Mouse (Mus musculus) heart, postnatal 0 days (tissue): ENCODE results near the gene Nrros. TPM values are rescaled to one million over a fixed set of nuclear protein-coding genes. Genes with fewer than 3 reads are reported as not detected.

Experiments
- ATAC-seq: fragments of 200-750 bp; cut with Nextera tagmentation; 2 replicates; pipeline ENCODE4 v1.8.0; 2017; ENCODE audit warnings: low read depth, moderate number of reproducible peaks, moderate library complexity; ENCODE audit not compliant: insufficient read depth
- DNase-seq: peaks from one replicate; pipeline ENCODE4 v3.0.0-alpha.2; 2016; ENCODE audit warnings: low spot score
- H3K27ac ChIP-seq: fragments of 300-500 bp; sonication (generic); 2 replicates; pipeline ENCODE4 v1.5.1; 2014; ENCODE audit warnings: low read depth, mild to moderate bottlenecking
- H3K27me3 ChIP-seq: fragments of 300-500 bp; sonication (generic); 2 replicates; pipeline ENCODE4 v1.6.1; 2014; ENCODE audit warnings: low read length, mixed read lengths; ENCODE audit not compliant: control insufficient read depth, insufficient read depth
- H3K36me3 ChIP-seq: fragments of 300-500 bp; sonication (generic); replicated peaks from 2 replicates; pipeline ENCODE4 v1.6.1; 2014; ENCODE audit warnings: low read length, mixed read lengths; ENCODE audit not compliant: control insufficient read depth, insufficient read depth
- H3K4me1 ChIP-seq: fragments of 300-500 bp; sonication (generic); 2 replicates; pipeline ENCODE4 v1.6.1; 2014; ENCODE audit warnings: antibody characterized with exemption; ENCODE audit not compliant: control insufficient read depth, insufficient read depth
- H3K4me2 ChIP-seq: fragments of 300-500 bp; sonication (generic); 2 replicates; pipeline ENCODE4 v1.6.1; 2014; ENCODE audit warnings: low read depth, mild to moderate bottlenecking, low read length, moderate library complexity
- H3K4me3 ChIP-seq: fragments of 300-500 bp; sonication (generic); 2 replicates; pipeline ENCODE4 v1.5.1; 2014; ENCODE audit warnings: low read depth, low read length
- H3K9ac ChIP-seq: fragments of 300-500 bp; sonication (generic); replicated peaks from 2 replicates; pipeline ENCODE4 v1.6.1; 2014; ENCODE audit warnings: low read depth, low read length, mixed read lengths
- H3K9me3 ChIP-seq: fragments of 300-500 bp; sonication (generic); replicated peaks from 2 replicates; pipeline ENCODE4 v1.6.1; 2016; ENCODE audit warnings: low read length; ENCODE audit not compliant: control insufficient read depth
- CTCF ChIP-seq: IDR thresholded peaks from 2 replicates; pipeline ENCODE4 v1.5.1; 2016; ENCODE audit warnings: antibody characterized with exemption, control low read depth, low read depth
- EP300 ChIP-seq: IDR thresholded peaks from 2 replicates; pipeline ENCODE4 v1.6.1; 2016; ENCODE audit warnings: antibody characterized with exemption, low read depth
- WGBS: fragments of 180-500 bp; shearing (Covaris S2); extraction: QIAGEN DNeasy Blood & Tissue Kit; methylation state at CpG from one replicate; pipeline ENCODE4 v1.1.7; 2014; 5-methylcytosine and 5-hydroxymethylcytosine counted together
- polyA plus RNA-seq: library from polyadenylated mRNA; unstranded; fragments of >200 nt; fragmentation: Nextera tagmentation; extraction: Ambion mirVana; gene quantifications from 2 replicates; pipeline ENCODE4 v1.2.1, GENCODE M21; 2015
- total RNA-seq: library from RNA; depleted of rRNA; stranded (reverse); fragments of >200 nt; gene quantifications from 2 replicates; pipeline ENCODE4 v1.2.3, GENCODE M21; 2014; ENCODE audit warnings: low replicate concordance

Nrros gene
- total and polyA plus RNA-seq, 2 experiments from 2014 or later: 6.1 to 13.4 TPM

DNA sequence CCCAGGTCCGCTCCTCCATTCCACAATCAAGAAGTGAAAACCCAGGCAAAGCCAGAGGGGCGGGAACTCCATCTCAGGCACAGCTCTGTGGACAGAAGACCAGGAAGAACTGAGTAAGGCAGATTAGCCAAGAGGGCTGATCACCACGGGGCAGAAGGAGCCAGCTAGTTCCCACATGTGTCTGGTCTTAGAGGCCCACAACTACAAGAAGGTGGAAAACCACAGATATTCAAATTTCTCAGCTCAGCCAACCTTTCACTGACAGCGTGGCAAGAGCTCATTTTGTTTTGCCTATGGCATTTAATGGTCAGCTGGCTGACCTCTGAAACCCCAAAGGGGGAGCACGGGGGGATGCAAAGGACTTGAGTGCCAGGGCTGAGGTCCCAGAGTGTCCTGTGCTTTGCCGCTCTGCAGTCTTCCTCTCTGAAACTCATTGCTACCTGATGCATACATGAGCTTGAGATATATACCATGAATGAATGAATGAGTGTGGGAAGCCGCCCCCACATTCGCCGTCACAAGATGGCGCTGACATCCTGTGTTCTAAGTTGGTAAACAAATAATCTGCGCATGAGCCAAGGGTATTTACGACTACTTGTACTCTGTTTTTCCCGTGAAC, 17.7 kb downstream of the Nrros start:
- 60% methylated on average over 11 of the region's 13 CpGs for WGBS
- ATAC-seq (no peak), DNase-seq (no peak)
- H3K4me1 ChIP-seq: no peaks in the 10 kb centered on the region
- TF ChIP-seq CTCF (0 out of 2 replicates have a peak, but pooled peaks have one; percentile 3), EP300 (no peak)
- H3K4me2 ChIP-seq: peak overlapping the region; percentile 33
- no peak overlapping the region for H3K9ac ChIP-seq
- H3K27me3 ChIP-seq: no peaks in the 10 kb centered on the region
- H3K9me3 ChIP-seq: 0 out of 2 replicates have a peak, but pooled peaks cover 4% of the 10 kb centered on the region
- H3K36me3 ChIP-seq: peaks cover 22% of the 10 kb centered on the region
- H3K4me3 ChIP-seq: no peak overlapping the region
- H3K27ac ChIP-seq: no peak overlapping the region

DNA sequence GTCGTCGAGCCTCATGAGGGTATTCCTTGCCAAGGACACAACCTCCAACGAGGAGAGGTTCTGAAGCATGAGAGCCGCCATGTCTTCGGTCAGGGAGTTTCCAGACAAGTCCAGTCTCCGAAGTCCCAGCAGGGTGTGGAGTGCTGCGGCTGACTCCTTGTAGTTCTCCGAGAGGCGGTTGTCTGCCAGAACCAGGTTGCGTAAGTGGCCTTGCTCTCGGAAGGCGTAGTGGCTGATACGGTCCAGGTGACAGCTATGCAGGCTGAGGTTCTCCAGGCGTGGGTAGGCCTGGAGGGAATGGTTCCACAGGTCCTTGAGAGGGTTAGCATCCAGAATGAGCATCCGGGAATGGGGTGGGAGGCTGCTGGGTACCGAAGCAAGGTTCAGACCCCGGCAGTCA, 20.8 kb downstream of the Nrros start:
- H3K4me3 ChIP-seq: no peak overlapping the region
- ATAC-seq (no peak), DNase-seq (no peak)
- H3K4me2 ChIP-seq: no peak overlapping the region
- WGBS: 89% methylated on average over 17 of the region's 17 CpGs
- H3K9me3 ChIP-seq: 0 out of 2 replicates have a peak, but pooled peaks cover 4% of the 10 kb centered on the region
- TF ChIP-seq CTCF: no peak
- no peak for TF ChIP-seq EP300
- no peak overlapping the region for H3K27ac ChIP-seq
- no peak overlapping the region for H3K9ac ChIP-seq
- H3K36me3 ChIP-seq: peaks cover 22% of the 10 kb centered on the region
- no peaks in the 10 kb centered on the region for H3K4me1 ChIP-seq
- H3K27me3 ChIP-seq: no peaks in the 10 kb centered on the region

- peaks cover 22% of the 10 kb centered on the region for H3K36me3 ChIP-seq
- H3K27ac ChIP-seq: no peak overlapping the region
- H3K4me2 ChIP-seq: no peak overlapping the region
- DNase-seq: no peak
- H3K9ac ChIP-seq: no peak overlapping the region
- no peaks in the 10 kb centered on the region for H3K27me3 ChIP-seq
- no peak for ATAC-seq
- 0 out of 2 replicates have a peak, but pooled peaks cover 4% of the 10 kb centered on the region for H3K9me3 ChIP-seq
- 87% methylated on average over 15 of the region's 15 CpGs for WGBS
- H3K4me1 ChIP-seq: no peaks in the 10 kb centered on the region
- H3K4me3 ChIP-seq: no peak overlapping the region
- TF ChIP-seq EP300 (no peak), CTCF (no peak)
Observed at GRCm38 (mm10) chr16:32143766-32144165, 21.6 kb downstream of the Nrros start.

DNA sequence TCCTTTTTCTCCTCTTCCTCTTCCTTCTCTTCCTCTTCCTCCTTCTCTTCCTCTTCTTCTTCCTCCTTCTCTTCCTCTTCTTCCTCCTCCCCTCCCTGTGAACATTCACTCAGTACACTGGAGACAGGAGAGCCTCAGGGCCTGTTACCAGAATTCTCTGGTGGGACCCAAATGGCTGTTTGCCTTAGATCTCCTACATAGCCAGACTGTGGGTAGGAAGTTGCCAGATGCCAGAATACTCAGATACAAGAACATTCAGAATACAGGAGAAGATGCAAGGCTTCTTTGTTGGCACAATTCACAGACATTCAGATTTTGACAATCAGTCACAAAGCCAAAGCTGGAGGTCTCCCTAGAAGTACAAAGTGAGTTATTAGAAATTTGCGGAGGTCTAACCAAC, 26.4 kb downstream of the Nrros start:
- DNase-seq: no peak
- TF ChIP-seq CTCF: no peak
- TF ChIP-seq EP300: no peak
- H3K4me3 ChIP-seq: no peak overlapping the region
- no peak overlapping the region for H3K27ac ChIP-seq
- no peak for ATAC-seq
- H3K27me3 ChIP-seq: no peaks in the 10 kb centered on the region
- 0 out of 2 replicates have a peak, but pooled peaks cover 4% of the 10 kb centered on the region for H3K9me3 ChIP-seq
- no peaks in the 10 kb centered on the region for H3K4me1 ChIP-seq
- no peak overlapping the region for H3K9ac ChIP-seq
- no peak overlapping the region for H3K4me2 ChIP-seq
- H3K36me3 ChIP-seq: peaks cover 9% of the 10 kb centered on the region
- 89% methylated on average over 1 of the region's 1 CpGs for WGBS

DNA sequence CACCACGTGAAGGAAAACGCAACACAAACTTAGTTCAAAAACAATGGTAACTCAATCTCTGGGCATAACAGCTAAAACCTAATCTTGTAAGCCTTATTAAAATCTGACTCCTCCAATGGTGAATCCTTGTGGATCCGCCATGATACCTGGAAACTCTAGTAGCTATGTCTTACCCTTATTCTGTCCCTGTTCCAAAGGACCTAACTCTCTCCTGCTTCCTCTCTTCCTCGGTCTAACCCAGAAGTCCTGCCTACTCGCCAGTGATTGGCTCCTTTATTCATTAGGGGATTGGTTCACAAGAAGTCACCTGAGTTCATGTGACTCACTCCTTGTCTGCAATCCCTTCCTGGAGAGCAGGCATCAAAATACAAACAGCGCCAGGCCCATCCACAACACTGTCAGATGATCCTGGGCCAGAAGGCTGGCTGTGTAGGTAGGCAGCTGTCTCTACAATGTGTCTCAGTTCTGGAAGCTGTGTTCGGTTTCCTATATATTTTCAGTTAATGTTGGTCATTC, 29.5 kb downstream of the Nrros start:
- Histone ChIP-seq H3K4me3 (no peak overlapping the region), H3K4me2 (no peak overlapping the region), H3K36me3 (no peaks in the 10 kb centered on the region), H3K9ac (no peak overlapping the region), H3K9me3 (no peaks in the 10 kb centered on the region), H3K27ac (no peak overlapping the region), H3K27me3 (no peaks in the 10 kb centered on the region), H3K4me1 (no peaks in the 10 kb centered on the region)
- ATAC-seq (no peak), DNase-seq (no peak)
- WGBS: 73% methylated on average over 7 of the region's 7 CpGs
- no peak for TF ChIP-seq CTCF
- no peak for TF ChIP-seq EP300

DNA sequence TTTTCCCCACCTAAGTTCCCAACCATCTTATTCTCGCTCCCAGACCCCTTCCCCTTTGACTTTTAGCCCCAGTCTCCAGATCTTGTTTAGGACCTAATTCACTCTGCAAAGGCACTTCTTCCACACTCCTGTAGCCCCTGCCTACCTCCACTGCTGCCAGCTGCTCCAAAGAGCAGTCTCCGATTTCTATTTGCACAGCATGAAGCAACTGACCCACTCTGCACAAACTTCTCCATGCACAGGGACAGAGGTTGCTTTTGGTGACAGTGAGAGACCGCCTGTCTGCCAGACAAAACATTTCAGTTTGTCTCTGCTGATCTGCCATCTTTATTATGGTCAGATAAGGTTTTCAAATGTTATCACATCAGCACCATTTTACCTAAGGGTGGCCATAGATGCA, 32.2 kb downstream of the Nrros start:
- no peak for DNase-seq
- H3K9me3 ChIP-seq: no peaks in the 10 kb centered on the region
- 86% methylated on average over 3 of the region's 3 CpGs for WGBS
- TF ChIP-seq CTCF: no peak
- 0 out of 2 replicates have a peak, but pooled peaks cover 10% of the 10 kb centered on the region for H3K4me1 ChIP-seq
- no peak overlapping the region for H3K4me3 ChIP-seq
- H3K4me2 ChIP-seq: no peak overlapping the region
- no peak overlapping the region for H3K27ac ChIP-seq
- H3K9ac ChIP-seq: no peak overlapping the region
- no peaks in the 10 kb centered on the region for H3K36me3 ChIP-seq
- no peaks in the 10 kb centered on the region for H3K27me3 ChIP-seq
- ATAC-seq: no peak
